Mouse (Mus musculus): ENCODE data around the gene Arfgef3.

DNA sequence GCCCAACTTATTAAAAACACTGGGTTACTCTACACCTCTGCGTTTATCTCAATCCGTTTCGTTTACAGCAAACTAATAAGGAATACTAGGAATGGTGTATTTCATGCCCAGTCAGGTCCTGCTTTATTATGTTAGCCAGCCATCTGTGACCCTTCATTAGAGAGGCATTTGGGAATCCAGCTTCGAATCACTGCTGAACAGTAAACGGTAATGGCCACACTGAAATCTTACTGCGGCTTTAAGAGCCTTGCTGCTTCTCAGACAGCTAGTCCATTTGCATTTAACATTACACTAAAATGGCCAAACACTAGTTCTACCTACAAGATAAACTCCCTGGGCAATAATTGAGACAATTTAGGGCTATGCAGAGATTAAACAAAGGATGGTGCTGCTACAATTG is 1.7 kb downstream of the Arfgef3 start:
- TF ChIP-seq CTCF (IDR thresholded peaks at IDR 0.05) = no peak
- TF ChIP-seq EP300 (IDR thresholded peaks at IDR 0.05) = no peak
